Mouse (Mus musculus): ENCODE results near the gene Usp12. TPM values are rescaled to one million over a fixed set of nuclear protein-coding genes. Genes with fewer than 3 reads are reported as not detected.

Gene Usp12
- polyA plus RNA-seq, 1 experiment from 2014 or later = 9.6 TPM

GRCm38 (mm10) chr5:146703710-146704121 lies 91.1 kb downstream of the Usp12 start:
- 83% methylated on average over 8 of the region's 8 CpGs for WGBS
- ATAC-seq = no peak
- Histone ChIP-seq H3K27me3 (replicated peaks; ENCODE audit: control insufficient read depth, insufficient read depth, low read length) (no peaks in the 10 kb centered on the region), H3K4me3 (ENCODE audit: low read depth, low read length) (no peak overlapping the region), H3K9me3 (replicated peaks; ENCODE audit: control insufficient read depth, low read length) (no peaks in the 10 kb centered on the region), H3K4me2 (ENCODE audit: low read length) (no peak overlapping the region), H3K4me1 (ENCODE audit: control insufficient read depth, insufficient read depth, low read length) (no peaks in the 10 kb centered on the region), H3K36me3 (ENCODE audit: control insufficient read depth, insufficient read depth, low read length) (no peaks in the 10 kb centered on the region), H3K9ac (ENCODE audit: low read length) (no peak overlapping the region), H3K27ac (ENCODE audit: low read depth, low read length) (no peak overlapping the region)
- DNase-seq (ENCODE audit: low spot score) = no peak

DNA sequence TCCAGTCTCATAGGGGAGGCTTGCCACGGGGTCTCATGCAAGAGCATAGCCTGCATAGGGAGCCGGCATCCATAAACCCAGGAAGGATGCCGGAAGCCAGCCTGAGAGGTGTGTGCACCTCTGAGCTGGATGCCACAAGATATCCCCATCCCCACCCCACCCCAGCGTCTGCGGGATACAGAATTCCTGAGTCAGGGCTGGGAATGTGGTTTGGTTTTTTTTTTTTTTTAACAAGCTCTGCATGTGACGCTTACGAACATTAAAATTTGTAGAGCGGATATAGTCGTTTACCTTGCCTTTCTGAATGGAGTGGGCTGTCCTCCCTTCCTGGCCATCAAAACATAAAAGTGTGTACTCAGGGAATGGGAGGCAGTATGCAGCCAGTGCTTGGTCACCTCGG lies 94.7 kb downstream of the Usp12 start:
- H3K36me3 ChIP-seq (ENCODE audit: control insufficient read depth, insufficient read depth, low read length) = no peaks in the 10 kb centered on the region
- ATAC-seq (no peak), DNase-seq (ENCODE audit: low spot score) (no peak)
- H3K4me3 ChIP-seq (ENCODE audit: low read depth, low read length) = no peak overlapping the region
- no peaks in the 10 kb centered on the region for H3K9me3 ChIP-seq (replicated peaks; ENCODE audit: control insufficient read depth, low read length)
- no peak overlapping the region for H3K9ac ChIP-seq (ENCODE audit: low read length)
- no peak overlapping the region for H3K4me2 ChIP-seq (ENCODE audit: low read length)
- H3K27me3 ChIP-seq (replicated peaks; ENCODE audit: control insufficient read depth, insufficient read depth, low read length) = no peaks in the 10 kb centered on the region
- WGBS = 79% methylated on average over 10 of the region's 10 CpGs
- H3K4me1 ChIP-seq (ENCODE audit: control insufficient read depth, insufficient read depth, low read length) = no peaks in the 10 kb centered on the region
- no peak overlapping the region for H3K27ac ChIP-seq (ENCODE audit: low read depth, low read length)

- no peak overlapping the region for H3K4me2 ChIP-seq (ENCODE audit: low read length)
- no peak overlapping the region for H3K4me3 ChIP-seq (ENCODE audit: low read depth, low read length)
- no peak overlapping the region for H3K9ac ChIP-seq (ENCODE audit: low read length)
- no peaks in the 10 kb centered on the region for H3K9me3 ChIP-seq (replicated peaks; ENCODE audit: control insufficient read depth, low read length)
- no peaks in the 10 kb centered on the region for H3K27me3 ChIP-seq (replicated peaks; ENCODE audit: control insufficient read depth, insufficient read depth, low read length)
- DNase-seq (ENCODE audit: low spot score) (no peak), ATAC-seq (no peak)
- WGBS = 88% methylated on average over 4 of the region's 4 CpGs
- no peaks in the 10 kb centered on the region for H3K4me1 ChIP-seq (ENCODE audit: control insufficient read depth, insufficient read depth, low read length)
- no peaks in the 10 kb centered on the region for H3K36me3 ChIP-seq (ENCODE audit: control insufficient read depth, insufficient read depth, low read length)
- H3K27ac ChIP-seq (ENCODE audit: low read depth, low read length) = no peak overlapping the region
These were observed 95.3 kb downstream of the Usp12 start for GRCm38 (mm10) chr5:146699433-146700019.

- Histone ChIP-seq H3K4me1 (ENCODE audit: control insufficient read depth, insufficient read depth, low read length) (no peaks in the 10 kb centered on the region), H3K9me3 (replicated peaks; ENCODE audit: control insufficient read depth, low read length) (no peaks in the 10 kb centered on the region), H3K9ac (ENCODE audit: low read length) (no peak overlapping the region), H3K4me2 (ENCODE audit: low read length) (no peak overlapping the region), H3K36me3 (ENCODE audit: control insufficient read depth, insufficient read depth, low read length) (no peaks in the 10 kb centered on the region), H3K27me3 (replicated peaks; ENCODE audit: control insufficient read depth, insufficient read depth, low read length) (no peaks in the 10 kb centered on the region), H3K27ac (ENCODE audit: low read depth, low read length) (no peak overlapping the region), H3K4me3 (ENCODE audit: low read depth, low read length) (no peak overlapping the region)
- 84% methylated on average over 5 of the region's 5 CpGs for WGBS
- ATAC-seq (no peak), DNase-seq (ENCODE audit: low spot score) (no peak)
These were observed 99.3 kb downstream of the Usp12 start for GRCm38 (mm10) chr5:146695543-146695942.

DNA sequence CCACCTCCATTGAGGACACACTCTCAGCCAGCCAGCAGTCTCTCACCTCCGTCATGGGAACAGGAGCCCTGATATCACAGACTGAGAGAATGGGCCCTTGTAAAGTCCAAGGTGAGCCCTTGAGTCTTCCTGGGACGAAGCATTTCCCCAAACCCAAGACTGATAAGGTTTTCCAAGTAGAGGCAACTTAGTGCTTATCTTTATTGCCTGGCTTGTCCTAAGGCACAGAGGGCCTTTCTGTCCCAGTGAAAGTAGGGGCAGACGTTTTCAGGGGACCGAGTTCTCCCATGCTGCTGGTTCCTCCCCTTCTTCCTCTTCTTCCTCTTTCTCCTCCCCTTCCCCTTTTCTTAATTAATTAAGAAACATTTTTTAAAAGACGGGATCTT lies 101.8 kb downstream of the Usp12 start:
- H3K4me2 ChIP-seq (ENCODE audit: low read length) = no peak overlapping the region
- no peaks in the 10 kb centered on the region for H3K4me1 ChIP-seq (ENCODE audit: control insufficient read depth, insufficient read depth, low read length)
- no peaks in the 10 kb centered on the region for H3K36me3 ChIP-seq (ENCODE audit: control insufficient read depth, insufficient read depth, low read length)
- H3K9me3 ChIP-seq (replicated peaks; ENCODE audit: control insufficient read depth, low read length) = no peaks in the 10 kb centered on the region
- no peak overlapping the region for H3K9ac ChIP-seq (ENCODE audit: low read length)
- no peaks in the 10 kb centered on the region for H3K27me3 ChIP-seq (replicated peaks; ENCODE audit: control insufficient read depth, insufficient read depth, low read length)
- DNase-seq (ENCODE audit: low spot score) (no peak), ATAC-seq (no peak)
- no peak overlapping the region for H3K4me3 ChIP-seq (ENCODE audit: low read depth, low read length)
- no peak overlapping the region for H3K27ac ChIP-seq (ENCODE audit: low read depth, low read length)
- WGBS = 80% methylated on average over 5 of the region's 5 CpGs

GRCm38 (mm10) chr5:146692361-146692975 lies 102.3 kb downstream of the Usp12 start:
- no peak overlapping the region for H3K4me3 ChIP-seq (ENCODE audit: low read depth, low read length)
- no peak for ATAC-seq
- no peaks in the 10 kb centered on the region for H3K27me3 ChIP-seq (replicated peaks; ENCODE audit: control insufficient read depth, insufficient read depth, low read length)
- no peak overlapping the region for H3K9ac ChIP-seq (ENCODE audit: low read length)
- H3K9me3 ChIP-seq (replicated peaks; ENCODE audit: control insufficient read depth, low read length) = no peaks in the 10 kb centered on the region
- H3K4me2 ChIP-seq (ENCODE audit: low read length) = no peak overlapping the region
- DNase-seq (ENCODE audit: low spot score) = no peak
- no peak overlapping the region for H3K27ac ChIP-seq (ENCODE audit: low read depth, low read length)
- no peaks in the 10 kb centered on the region for H3K36me3 ChIP-seq (ENCODE audit: control insufficient read depth, insufficient read depth, low read length)
- WGBS = 60% methylated on average over 7 of the region's 7 CpGs
- H3K4me1 ChIP-seq (ENCODE audit: control insufficient read depth, insufficient read depth, low read length) = no peaks in the 10 kb centered on the region

DNA sequence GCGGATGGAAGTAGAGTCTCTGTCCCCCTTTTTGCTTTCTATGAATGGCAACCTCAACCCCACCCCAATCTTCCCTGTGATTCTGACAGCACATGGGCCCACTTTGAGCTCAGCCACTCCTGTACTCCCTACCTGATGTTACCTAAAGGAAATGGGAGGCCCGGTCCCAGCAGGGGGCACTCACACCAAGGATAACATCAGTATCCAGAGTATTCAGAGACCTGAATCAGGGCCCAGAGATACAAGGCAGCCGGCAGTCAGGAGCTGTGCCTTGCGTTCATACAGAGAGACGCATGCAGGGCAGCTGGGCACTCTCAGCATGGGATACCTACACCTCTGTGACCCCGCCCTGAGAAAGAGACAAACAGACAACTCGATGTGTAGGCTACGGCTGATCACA lies 103.1 kb downstream of the Usp12 start:
- DNase-seq (ENCODE audit: low spot score) = no peak
- H3K36me3 ChIP-seq (ENCODE audit: control insufficient read depth, insufficient read depth, low read length) = no peaks in the 10 kb centered on the region
- H3K4me3 ChIP-seq (ENCODE audit: low read depth, low read length) = no peak overlapping the region
- no peaks in the 10 kb centered on the region for H3K4me1 ChIP-seq (ENCODE audit: control insufficient read depth, insufficient read depth, low read length)
- no peak overlapping the region for H3K9ac ChIP-seq (ENCODE audit: low read length)
- ATAC-seq = no peak
- no peaks in the 10 kb centered on the region for H3K27me3 ChIP-seq (replicated peaks; ENCODE audit: control insufficient read depth, insufficient read depth, low read length)
- no peak overlapping the region for H3K27ac ChIP-seq (ENCODE audit: low read depth, low read length)
- 79% methylated on average over 8 of the region's 8 CpGs for WGBS
- no peaks in the 10 kb centered on the region for H3K9me3 ChIP-seq (replicated peaks; ENCODE audit: control insufficient read depth, low read length)
- H3K4me2 ChIP-seq (ENCODE audit: low read length) = no peak overlapping the region

- H3K9ac ChIP-seq (ENCODE audit: low read length) = no peak overlapping the region
- H3K4me3 ChIP-seq (ENCODE audit: low read depth, low read length) = no peak overlapping the region
- no peak overlapping the region for H3K4me2 ChIP-seq (ENCODE audit: low read length)
- no peaks in the 10 kb centered on the region for H3K4me1 ChIP-seq (ENCODE audit: control insufficient read depth, insufficient read depth, low read length)
- H3K27me3 ChIP-seq (replicated peaks; ENCODE audit: control insufficient read depth, insufficient read depth, low read length) = no peaks in the 10 kb centered on the region
- no peaks in the 10 kb centered on the region for H3K9me3 ChIP-seq (replicated peaks; ENCODE audit: control insufficient read depth, low read length)
- ATAC-seq (no peak), DNase-seq (ENCODE audit: low spot score) (no peak)
- H3K36me3 ChIP-seq (ENCODE audit: control insufficient read depth, insufficient read depth, low read length) = no peaks in the 10 kb centered on the region
- WGBS = 69% methylated on average over 17 of the region's 17 CpGs
- no peak overlapping the region for H3K27ac ChIP-seq (ENCODE audit: low read depth, low read length)
These were observed 107.1 kb downstream of the Usp12 start for GRCm38 (mm10) chr5:146687541-146688313.

GRCm38 (mm10) chr5:146686954-146687353 lies 107.9 kb downstream of the Usp12 start:
- H3K4me3 ChIP-seq (ENCODE audit: low read depth, low read length) = no peak overlapping the region
- H3K4me2 ChIP-seq (ENCODE audit: low read length) = no peak overlapping the region
- no peaks in the 10 kb centered on the region for H3K4me1 ChIP-seq (ENCODE audit: control insufficient read depth, insufficient read depth, low read length)
- DNase-seq (ENCODE audit: low spot score) (no peak), ATAC-seq (no peak)
- no peaks in the 10 kb centered on the region for H3K9me3 ChIP-seq (replicated peaks; ENCODE audit: control insufficient read depth, low read length)
- WGBS = 80% methylated on average over 12 of the region's 12 CpGs
- H3K9ac ChIP-seq (ENCODE audit: low read length) = no peak overlapping the region
- H3K36me3 ChIP-seq (ENCODE audit: control insufficient read depth, insufficient read depth, low read length) = no peaks in the 10 kb centered on the region
- H3K27me3 ChIP-seq (replicated peaks; ENCODE audit: control insufficient read depth, insufficient read depth, low read length) = no peaks in the 10 kb centered on the region
- H3K27ac ChIP-seq (ENCODE audit: low read depth, low read length) = no peak overlapping the region

Measured in forebrain, embryonic 14.5 days (tissue).